Mouse (Mus musculus) G1E (cell line): ENCODE data around the gene Ripk1.

ENCODE experiments used
- CTCF ChIP-seq: IDR thresholded peaks from 2 replicates; pipeline ENCODE4 v1.5.1; 2012; ENCODE audit warnings: low read depth, low read length, inconsistent platforms, mixed read lengths
- POLR2AphosphoS5 ChIP-seq: IDR thresholded peaks from 2 replicates; pipeline ENCODE4 v1.6.1; 2012; ENCODE audit warnings: low read depth, low read length, inconsistent platforms; ENCODE audit not compliant: insufficient replicate concordance
- TAL1 ChIP-seq: conservative IDR thresholded peaks from 2 replicates; pipeline ENCODE4 v1.6.1; 2012; ENCODE audit warnings: low read depth, low read length, inconsistent platforms, mixed read lengths

- TF ChIP-seq CTCF (no peak), TAL1 (no peak), POLR2AphosphoS5 (no peak)
Observed at GRCm38 (mm10) chr13:33965056-33966024, 36.8 kb upstream of the Ripk1 start.
